In the genomic region with DNA sequence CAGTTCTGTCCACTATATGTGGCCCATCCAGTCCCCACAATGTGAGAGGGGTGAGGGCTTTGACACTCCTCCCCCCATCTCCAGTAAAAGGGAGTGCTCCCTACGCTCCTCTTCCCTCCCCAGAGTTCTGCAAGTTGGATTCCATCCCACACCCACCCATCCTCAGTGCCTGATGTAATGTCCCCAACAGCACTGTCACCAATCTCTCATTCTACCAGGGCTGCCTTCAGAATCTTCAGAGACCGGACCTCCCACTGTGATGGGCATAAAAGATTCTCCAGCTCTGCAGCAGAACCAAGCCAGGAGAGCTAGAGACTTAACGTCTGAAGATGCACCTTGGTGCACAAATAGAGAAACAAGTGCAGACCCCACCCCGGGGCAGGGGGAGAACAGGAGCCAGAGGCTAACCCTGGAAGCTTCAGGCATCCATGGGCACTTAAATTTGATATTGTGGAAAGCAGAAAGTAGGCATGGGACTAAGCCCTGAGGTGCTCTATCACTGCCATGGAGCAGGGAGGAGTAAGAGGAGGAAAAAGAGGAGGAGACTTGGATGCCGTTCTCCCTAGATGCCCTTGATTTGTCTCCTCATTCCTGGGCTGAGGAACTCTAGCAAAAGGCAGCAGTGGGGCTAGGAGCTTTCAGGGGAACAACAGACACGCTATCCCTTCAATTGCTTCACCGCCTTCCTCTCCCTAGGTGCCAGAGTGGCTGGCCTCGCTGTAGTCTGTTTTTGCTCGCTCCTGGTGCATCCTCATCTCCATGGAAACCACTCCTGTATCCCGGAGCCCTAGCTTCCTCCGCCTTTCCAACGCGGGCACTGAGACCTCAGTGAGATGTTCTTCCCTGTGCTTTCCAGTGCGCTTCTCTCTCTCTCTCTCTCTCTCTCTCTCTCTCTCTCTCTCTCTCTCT, we compare ENCODE assay signal across 9 mouse cellular contexts. TPM values are rescaled to one million over a fixed set of nuclear protein-coding genes. Genes with fewer than 3 reads are reported as not detected.
DNase-seq lines count a peak whose midpoint lies in the region.
"Had no signal": no experiment of that assay in that cellular context is flagged by ENCODE, and none has a peak within 500 bp of the region (broad histone marks: within the 10 kb centered on the region; RNA-seq: fewer than 3 reads in every experiment).

No protein-coding gene starts in this region.

- DNase-seq in cerebellum, postnatal 14 days: peak; percentile 50 to 57
- DNase-seq in cerebellum, adult 11-12 months: no peak
- DNase-seq in frontal cortex, adult 2 months (ENCODE audit: extremely low spot score in 1 of 2, low spot score in 1 of 2): peak; percentile 58 to 76
- peak; percentile 49 to 73 for DNase-seq in left cerebral cortex, adult 8-10 months (ENCODE audit: low spot score in 2 of 2)
- DNase-seq in right cerebral cortex, adult 18-20 months: peak; percentile 86
- DNase-seq in kidney, adult 11 months: no peak
- no peak for DNase-seq in kidney, postnatal 10 days
- DNase-seq in thymus, postnatal 25 days: no peak
- DNase-seq: B cell, adult 2 months had no signal

RNA-seq across cellular contexts. Expression of a gene that starts 16.6 kb away (rescaled TPM):
- 67.0 and 68.5 TPM in 2 replicates for polyA plus RNA-seq in frontal cortex, adult 2 months (2012; rRNA removed)
- total RNA-seq in left cerebral cortex, adult 8-10 months (2022): 10 to 100 TPM; 80.5 to 86.0 (median 81.1) TPM

RNA-seq across cellular contexts. Expression of a gene that starts 59.1 kb away (rescaled TPM):
- 21.7 and 23.9 TPM in 2 replicates for polyA plus RNA-seq in frontal cortex, adult 2 months (2012; rRNA removed)
- 10 to 100 TPM; 14.5 to 22.9 (median 16.4) TPM for total RNA-seq in left cerebral cortex, adult 8-10 months (2022)

Comparison
In these comparisons a context has a peak if more than half of its experiments do, and no peak if none do; other contexts are left out.
1. DNase-seq: peak in cerebellum, postnatal 14 days (2 of 2), frontal cortex, adult 2 months (2 of 2), left cerebral cortex, adult 8-10 months (2 of 2) and right cerebral cortex, adult 18-20 months (single experiment); none in cerebellum, adult 11-12 months (single experiment), kidney, adult 11 months (single experiment), kidney, postnatal 10 days (single experiment) and thymus, postnatal 25 days (single experiment).